Mouse (Mus musculus) MEL (cell line): ENCODE results near the gene Angptl4. TPM values are rescaled to one million over a fixed set of nuclear protein-coding genes. Genes with fewer than 3 reads are reported as not detected.

Experiments used
- DNase-seq: peaks from one replicate; pipeline ENCODE4 v3.0.0; 2011; ENCODE audit warnings: low read depth, low spot score
- H3K27ac ChIP-seq: 2 replicates; pipeline ENCODE4 v1.5.1; 2012; ENCODE audit warnings: low read depth, mild to moderate bottlenecking, control low read depth, low read length, moderate library complexity; ENCODE audit not compliant: control insufficient read depth
- H3K27me3 ChIP-seq, 2 experiments: fragments of 150-350 bp in 1 of 2; sonication (generic) in 1 of 2; 2 replicates each; pipeline ENCODE4 v1.6.1; 2012; ENCODE audit warnings: low read length in 2 of 2, mild to moderate bottlenecking in 2 of 2, improper control_type of control experiment in 1 of 2, moderate library complexity in 1 of 2; ENCODE audit not compliant: insufficient read depth in 2 of 2, control insufficient read depth in 1 of 2
- H3K36me3 ChIP-seq, 2 experiments: 2 replicates each; pipeline ENCODE4 v1.6.1; 2012 to 2014; ENCODE audit warnings: low read length in 2 of 2, improper control_type of control experiment in 1 of 2, inconsistent platforms in 1 of 2, mild to moderate bottlenecking in 1 of 2; ENCODE audit not compliant: insufficient read depth in 2 of 2, control insufficient read depth in 1 of 2
- H3K4me1 ChIP-seq, 2 experiments: fragments of 150-350 bp in 1 of 2; sonication (generic) in 1 of 2; 2 replicates each; pipeline ENCODE4 v1.6.1; 2012; ENCODE audit warnings: low read length in 2 of 2, improper control_type of control experiment in 1 of 2, mild to moderate bottlenecking in 1 of 2; ENCODE audit not compliant: insufficient read depth in 2 of 2, control insufficient read depth in 1 of 2
- H3K4me3 ChIP-seq, 2 experiments: fragments of 150-350 bp in 1 of 2; sonication (generic) in 1 of 2; 2 replicates each; pipeline ENCODE4 v1.5.1; 2012; ENCODE audit warnings: low read depth in 2 of 2, low read length in 2 of 2, mild to moderate bottlenecking in 2 of 2, moderate library complexity in 2 of 2, control low read depth in 1 of 2, improper control_type of control experiment in 1 of 2; ENCODE audit not compliant: control insufficient read depth in 1 of 2, insufficient read depth in 1 of 2
- H3K79me2 ChIP-seq: 2 replicates; pipeline ENCODE4 v1.6.1; 2012; ENCODE audit warnings: mild to moderate bottlenecking, low read length, moderate library complexity; ENCODE audit not compliant: control insufficient read depth, poor library complexity, insufficient read depth
- H3K9ac ChIP-seq: 2 replicates; pipeline ENCODE4 v1.6.1; 2012; ENCODE audit warnings: low read depth, mild to moderate bottlenecking, control low read depth, low read length, moderate library complexity; ENCODE audit not compliant: control insufficient read depth, poor library complexity, severe bottlenecking
- H3K9me3 ChIP-seq: fragments of 150-350 bp; sonication (generic); replicated peaks from 2 replicates; pipeline ENCODE4 v1.6.1; 2012; ENCODE audit warnings: mild to moderate bottlenecking, low read length, improper control_type of control experiment, moderate library complexity; ENCODE audit not compliant: insufficient read depth
- CTCF ChIP-seq, 3 experiments: IDR thresholded peaks in 2 of 3; conservative IDR thresholded peaks in 1 of 3; 2 replicates each; pipeline ENCODE4 v1.5.1; 2011 to 2012; ENCODE audit warnings: low read length in 3 of 3, low read depth in 2 of 3, mild to moderate bottlenecking in 2 of 3, improper control_type of control experiment in 1 of 3, inconsistent platforms in 1 of 3, mixed read lengths in 1 of 3, moderate library complexity in 1 of 3; ENCODE audit not compliant: control insufficient read depth in 1 of 3, insufficient read depth in 1 of 3, poor library complexity in 1 of 3, severe bottlenecking in 1 of 3
- E2F4 ChIP-seq: IDR thresholded peaks from 2 replicates; pipeline ENCODE4 v1.6.1; 2011; ENCODE audit warnings: low read depth, low read length, improper control_type of control experiment, borderline replicate concordance
- ETS1 ChIP-seq: IDR thresholded peaks from 2 replicates; pipeline ENCODE4 v1.6.1; 2012; ENCODE audit warnings: low read depth, mild to moderate bottlenecking, inconsistent platforms, low read length, improper control_type of control experiment, moderate library complexity
- GABPA ChIP-seq: IDR thresholded peaks from 2 replicates; pipeline ENCODE4 v1.6.1; 2012; ENCODE audit warnings: low read depth, mild to moderate bottlenecking, inconsistent platforms, low read length, improper control_type of control experiment, moderate library complexity
- HCFC1 ChIP-seq: IDR thresholded peaks from 2 replicates; pipeline ENCODE4 v1.6.1; 2012; ENCODE audit warnings: low read depth, mild to moderate bottlenecking, inconsistent platforms, low read length, improper control_type of control experiment, moderate library complexity
- JUND ChIP-seq: IDR thresholded peaks from 2 replicates; pipeline ENCODE4 v1.6.1; 2011; ENCODE audit warnings: low read depth, mild to moderate bottlenecking, improper control_type of control experiment, low read length
- KAT2A ChIP-seq: conservative IDR thresholded peaks from 2 replicates; pipeline ENCODE4 v1.6.1; 2012; ENCODE audit warnings: low read depth, low read length, improper control_type of control experiment, inconsistent platforms
- MAX ChIP-seq: IDR thresholded peaks from 2 replicates; pipeline ENCODE4 v1.6.1; 2011; ENCODE audit warnings: low read length, improper control_type of control experiment
- MAZ ChIP-seq: IDR thresholded peaks from 2 replicates; pipeline ENCODE4 v1.6.1; 2012; ENCODE audit warnings: low read depth, mild to moderate bottlenecking, inconsistent platforms, low read length, improper control_type of control experiment
- MEF2A ChIP-seq: IDR thresholded peaks from 2 replicates; pipeline ENCODE4 v1.6.1; 2014; ENCODE audit warnings: low read depth, mild to moderate bottlenecking, inconsistent platforms, low read length, improper control_type of control experiment; ENCODE audit not compliant: poor library complexity, insufficient replicate concordance, severe bottlenecking; ENCODE audit errors: extremely low read depth
- MXI1 ChIP-seq: IDR thresholded peaks from 2 replicates; pipeline ENCODE4 v1.6.1; 2011; ENCODE audit warnings: mild to moderate bottlenecking, low read depth, low read length, improper control_type of control experiment
- MYB ChIP-seq: IDR thresholded peaks from 2 replicates; pipeline ENCODE4 v1.6.1; 2011; ENCODE audit warnings: mild to moderate bottlenecking, low read depth, low read length, improper control_type of control experiment
- NRF1 ChIP-seq: IDR thresholded peaks from 2 replicates; pipeline ENCODE4 v1.6.1; 2014; ENCODE audit warnings: low read depth, mild to moderate bottlenecking, inconsistent platforms, low read length, improper control_type of control experiment, moderate library complexity; ENCODE audit not compliant: poor library complexity, insufficient read depth, severe bottlenecking
- POLR2A ChIP-seq, 2 experiments: IDR thresholded peaks; 2 replicates each; pipeline ENCODE4 v1.6.1; 2011 to 2012; ENCODE audit warnings: low read length in 2 of 2, mild to moderate bottlenecking in 2 of 2, control low read depth in 1 of 2, improper control_type of control experiment in 1 of 2, low read depth in 1 of 2, moderate library complexity in 1 of 2; ENCODE audit not compliant: control insufficient read depth in 1 of 2, insufficient read depth in 1 of 2, poor library complexity in 1 of 2
- POLR2AphosphoS2 ChIP-seq: IDR thresholded peaks from 2 replicates; pipeline ENCODE4 v1.6.1; 2011; ENCODE audit warnings: low read length, improper control_type of control experiment
- RAD21 ChIP-seq: IDR thresholded peaks from 2 replicates; pipeline ENCODE4 v1.6.1; 2011; ENCODE audit warnings: mild to moderate bottlenecking, low read depth, low read length, improper control_type of control experiment
- RCOR1 ChIP-seq: IDR thresholded peaks from 2 replicates; pipeline ENCODE4 v1.6.1; 2012; ENCODE audit warnings: low read depth, mild to moderate bottlenecking, inconsistent platforms, low read length, improper control_type of control experiment
- SMC3 ChIP-seq: IDR thresholded peaks from 2 replicates; pipeline ENCODE4 v1.6.1; 2011; ENCODE audit warnings: low read depth, low read length, improper control_type of control experiment
- TCF12 ChIP-seq: IDR thresholded peaks from 2 replicates; pipeline ENCODE4 v1.6.1; 2014; ENCODE audit warnings: low read depth, mild to moderate bottlenecking, inconsistent platforms, low read length, improper control_type of control experiment, moderate library complexity
- USF1 ChIP-seq: IDR thresholded peaks from 2 replicates; pipeline ENCODE4 v1.6.1; 2014; ENCODE audit warnings: low read depth, mild to moderate bottlenecking, inconsistent platforms, low read length, improper control_type of control experiment, moderate library complexity
- USF2 ChIP-seq, 2 experiments: IDR thresholded peaks; 2 replicates each; pipeline ENCODE4 v1.6.1; 2011 to 2012; ENCODE audit warnings: improper control_type of control experiment in 2 of 2, low read length in 2 of 2, borderline replicate concordance in 1 of 2, inconsistent platforms in 1 of 2, low read depth in 1 of 2, mild to moderate bottlenecking in 1 of 2; ENCODE audit not compliant: insufficient read depth in 1 of 2
- ZKSCAN1 ChIP-seq: IDR thresholded peaks from 2 replicates; pipeline ENCODE4 v1.6.1; 2012; ENCODE audit warnings: low read depth, mild to moderate bottlenecking, inconsistent platforms, low read length, improper control_type of control experiment, moderate library complexity
- polyA plus RNA-seq, 2 experiments: library from polyadenylated mRNA; stranded (reverse) in 1 of 2; unstranded in 1 of 2; fragments of >175 nt in 1 of 2; fragments of >200 nt in 1 of 2; gene quantifications; 2 replicates each; pipeline versions ENCODE4 v1.2.1 to v1.2.4; 2012; ENCODE audit warnings: low replicate concordance in 2 of 2, low read depth in 1 of 2; ENCODE audit not compliant: insufficient read length in 2 of 2, insufficient read depth in 1 of 2, missing spikeins in 1 of 2
- total RNA-seq: library from RNA; depleted of rRNA; stranded (reverse); fragments of 300-350 nt; gene quantifications from 2 replicates; pipeline ENCODE4 v1.2.3, GENCODE M21; 2012

Angptl4 gene
- total and polyA plus RNA-seq, 3 experiments, result 13.5 to 15.8 TPM; not detected in 1

GRCm38 (mm10) chr17:33754656-33755055 is 27.0 kb downstream of the Angptl4 start:
- Histone ChIP-seq H3K27ac (no peak overlapping the region), H3K9ac (no peak overlapping the region), H3K27me3 (no peaks in the 10 kb centered on the region), H3K9me3 (no peaks in the 10 kb centered on the region), H3K79me2 (peaks cover 59% of the 10 kb centered on the region), H3K4me3 (no peak overlapping the region), H3K36me3 (peaks cover 2 to 14% of the 10 kb centered on the region in 2 experiments; a peak in 3 of 4 replicates), H3K4me1 (peaks cover 2 to 15% of the 10 kb centered on the region in 2 experiments; a peak in 3 of 4 replicates)
- DNase-seq, result no peak
- no peak for TF ChIP-seq ZKSCAN1
- TF ChIP-seq RAD21, result peak; percentile 3; the same call in 1 of the 2 replicates
- TF ChIP-seq CTCF (IDR thresholded peaks at IDR 0.05 in 2 of 3, conservative IDR thresholded peaks at IDR 0.05 in 1 of 3; ENCODE audit: control insufficient read depth in 1 of 3, insufficient read depth in 1 of 3, low read depth in 2 of 3, low read length in 3 of 3, poor library complexity in 1 of 3, severe bottlenecking in 1 of 3), result peak; percentile 10 to 33 (median 14); a peak in 2 of 6 replicates

GRCm38 (mm10) chr17:33752297-33752696 is 29.3 kb downstream of the Angptl4 start:
- no peak for DNase-seq
- Histone ChIP-seq H3K4me3 (no peak overlapping the region), H3K36me3 (peaks cover 0 to 2% of the 10 kb centered on the region in 2 experiments; a peak in 1 of 4 replicates), H3K27me3 (no peaks in the 10 kb centered on the region), H3K27ac (no peak overlapping the region), H3K9ac (no peak overlapping the region), H3K4me1 (no peaks in the 10 kb centered on the region), H3K9me3 (no peaks in the 10 kb centered on the region), H3K79me2 (peaks cover 40% of the 10 kb centered on the region)
- no peak for TF ChIP-seq SMC3
- no peak for TF ChIP-seq E2F4
- TF ChIP-seq TCF12, result no peak
- no peak for TF ChIP-seq RCOR1
- TF ChIP-seq POLR2A (IDR thresholded peaks at IDR 0.05; ENCODE audit: control insufficient read depth in 1 of 2, insufficient read depth in 1 of 2, low read depth in 1 of 2, low read length in 2 of 2, poor library complexity in 1 of 2), result no peak

GRCm38 (mm10) chr17:33751181-33751580 is 30.4 kb downstream of the Angptl4 start:
- Histone ChIP-seq H3K79me2 (peaks cover 31% of the 10 kb centered on the region), H3K9me3 (no peaks in the 10 kb centered on the region), H3K27ac (no peak overlapping the region), H3K9ac (no peak overlapping the region), H3K4me1 (peaks cover 0 to 3% of the 10 kb centered on the region in 2 experiments; a peak in 2 of 4 replicates), H3K36me3 (peaks cover 2 to 3% of the 10 kb centered on the region in 2 experiments; a peak in 3 of 4 replicates), H3K4me3 (no peak overlapping the region), H3K27me3 (no peaks in the 10 kb centered on the region)
- no peak for TF ChIP-seq JUND
- TF ChIP-seq POLR2A (IDR thresholded peaks at IDR 0.05; ENCODE audit: control insufficient read depth in 1 of 2, insufficient read depth in 1 of 2, low read depth in 1 of 2, low read length in 2 of 2, poor library complexity in 1 of 2), result no peak
- no peak for TF ChIP-seq MXI1
- no peak for TF ChIP-seq HCFC1
- no peak for TF ChIP-seq POLR2AphosphoS2
- no peak for TF ChIP-seq NRF1
- no peak for TF ChIP-seq MAZ
- TF ChIP-seq MAX, result no peak
- no peak for TF ChIP-seq KAT2A
- no peak for TF ChIP-seq RCOR1
- TF ChIP-seq ETS1, result no peak
- no peak for TF ChIP-seq RAD21
- no peak for TF ChIP-seq MEF2A
- TF ChIP-seq MYB, result no peak
- no peak for TF ChIP-seq E2F4
- TF ChIP-seq USF2 (IDR thresholded peaks at IDR 0.05; ENCODE audit: borderline replicate concordance in 1 of 2, insufficient read depth in 1 of 2, low read depth in 1 of 2, low read length in 2 of 2), result no peak
- no peak for TF ChIP-seq GABPA
- no peak for TF ChIP-seq USF1
- DNase-seq, result no peak
